21 mouse cellular contexts compared by ENCODE assay signal in genomic region chr12:86716962-86717361, GRCm38 (mm10). TPM values are rescaled to one million over a fixed set of nuclear protein-coding genes. Genes with fewer than 3 reads are reported as not detected.
"Had no signal": no experiment of that assay in that cellular context is flagged by ENCODE, and none has a peak within 500 bp of the region (broad histone marks: within the 10 kb centered on the region; RNA-seq: fewer than 3 reads in every experiment).

No protein-coding gene starts in this region.

- H3K27ac ChIP-seq: limb, embryonic 15.5 days; liver, embryonic 12.5 days; liver, embryonic 14.5 days; lung, embryonic 15.5 days; midbrain, embryonic 10.5 days; midbrain, embryonic 12.5 days; neural tube, embryonic 12.5 days; stomach, embryonic 15.5 days; stomach, postnatal 0 days had no signal

- ATAC-seq: liver, embryonic 12.5 days; midbrain, embryonic 16.5 days had no signal

- H3K27me3 ChIP-seq: limb, embryonic 15.5 days; liver, embryonic 12.5 days; lung, embryonic 15.5 days; midbrain, embryonic 12.5 days; neural tube, embryonic 12.5 days; stomach, embryonic 15.5 days had no signal

- H3K4me3 ChIP-seq: limb, embryonic 15.5 days; liver, embryonic 12.5 days; lung, embryonic 15.5 days; midbrain, embryonic 10.5 days; midbrain, embryonic 12.5 days; myocyte; neural tube, embryonic 12.5 days; stomach, embryonic 15.5 days had no signal

- DNase-seq: midbrain, embryonic 14.5 days; right cerebral cortex, postnatal 14 days; thymus, adult 2 months; thymus, postnatal 25 days; thymus, postnatal 4 days had no signal

- H3K4me2 ChIP-seq: limb, embryonic 15.5 days; liver, embryonic 12.5 days; lung, embryonic 15.5 days; midbrain, embryonic 12.5 days; neural tube, embryonic 12.5 days; stomach, embryonic 15.5 days had no signal

- H3K9me3 ChIP-seq: limb, embryonic 15.5 days; liver, embryonic 12.5 days; lung, embryonic 15.5 days; midbrain, embryonic 10.5 days; midbrain, embryonic 12.5 days; neural tube, embryonic 12.5 days; stomach, embryonic 15.5 days had no signal

- H3K4me1 ChIP-seq: liver, embryonic 12.5 days; neural tube, embryonic 12.5 days; stomach, embryonic 15.5 days had no signal

- H3K9ac ChIP-seq: limb, embryonic 15.5 days; liver, embryonic 12.5 days; liver, embryonic 14.5 days; lung, embryonic 15.5 days; midbrain, embryonic 12.5 days; neural tube, embryonic 12.5 days; stomach, embryonic 15.5 days had no signal

- H3K36me3 ChIP-seq: liver, embryonic 12.5 days; lung, embryonic 15.5 days; stomach, embryonic 15.5 days had no signal

RNA-seq across cellular contexts. Expression of gene Lrrc74a, which starts 17.2 kb away (rescaled TPM):
- polyA plus RNA-seq: limb, embryonic 15.5 days; liver, adult 2 months; liver, embryonic 12.5 days; liver, embryonic 14.5 days; liver, embryonic 16.5 days; lung, embryonic 15.5 days; midbrain, embryonic 10.5 days; midbrain, embryonic 12.5 days; midbrain, embryonic 14.5 days; midbrain, embryonic 16.5 days; myocyte; neural tube, embryonic 12.5 days; neural tube, embryonic 14.5 days; spleen, adult 2 months; stomach, embryonic 15.5 days; stomach, postnatal 0 days; urinary bladder, adult 2 months had no signal
